Mouse (Mus musculus): ENCODE data around the gene Eif4g3.

The Eif4g3 gene

DNA sequence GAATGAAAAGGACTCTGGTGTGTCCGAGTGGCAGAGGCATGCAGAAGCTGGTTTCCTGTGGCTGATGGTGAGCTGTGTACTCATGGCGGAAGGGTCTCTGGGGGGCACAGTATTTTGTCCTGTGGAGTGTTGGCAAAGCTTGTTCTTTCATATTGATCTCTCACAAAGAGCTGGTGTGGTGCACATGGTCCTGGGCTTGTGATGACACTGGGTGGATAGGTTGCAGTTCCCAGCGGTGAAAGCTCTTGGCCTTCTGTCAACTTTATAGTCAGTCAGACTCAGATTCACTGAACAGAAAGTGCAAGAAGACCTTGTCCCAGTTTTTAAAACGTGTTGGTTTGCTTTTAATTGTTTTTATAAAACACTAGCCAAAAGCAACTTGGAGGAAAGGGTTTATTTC lies 68.3 kb downstream of the Eif4g3 start:
- DNase-seq (ENCODE audit: low read depth, low spot score), result no peak

DNA sequence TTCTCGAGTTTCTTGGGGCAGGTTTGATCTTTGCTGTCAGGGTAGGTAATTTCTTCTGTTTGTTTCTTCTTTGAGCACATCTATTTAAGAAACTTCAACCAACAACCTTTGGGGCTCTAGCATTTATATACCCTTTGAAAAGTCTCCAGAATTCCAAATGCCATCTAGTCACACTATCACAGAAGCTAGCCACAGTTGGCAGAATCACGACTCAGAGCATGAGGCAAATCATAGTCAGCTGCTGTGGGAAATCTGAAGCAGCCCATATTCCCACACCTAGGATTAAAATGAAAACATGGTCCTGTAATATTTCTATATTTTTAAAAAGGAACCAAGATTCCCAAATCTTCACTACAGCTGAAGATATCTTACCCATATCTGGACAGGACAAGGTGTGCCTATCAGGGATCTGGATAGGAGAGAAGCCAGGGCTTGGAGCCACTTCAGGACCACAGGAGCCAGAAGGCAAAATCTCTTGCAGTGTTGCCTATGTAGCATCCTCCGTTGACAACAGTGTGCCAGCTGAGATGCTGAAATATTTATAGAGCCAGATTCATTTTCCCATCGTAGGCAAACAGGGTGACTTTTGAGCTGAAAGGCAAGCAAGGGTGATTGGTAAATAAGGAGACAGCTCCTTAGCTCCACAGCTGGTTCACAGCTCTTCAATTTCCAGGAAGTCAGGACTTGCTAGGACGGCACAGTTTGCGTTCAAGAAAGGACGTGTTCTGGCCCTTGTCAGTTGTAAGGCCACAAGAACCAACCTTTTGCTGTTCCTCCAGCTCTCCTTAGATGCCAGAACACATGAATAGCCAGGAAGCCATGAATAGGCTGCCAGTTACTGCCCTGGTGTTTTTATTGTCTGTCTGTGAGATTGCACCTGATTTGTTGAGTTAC lies 70.8 kb downstream of the Eif4g3 start:
- DNase-seq (ENCODE audit: low read depth, low spot score), result no peak

DNA sequence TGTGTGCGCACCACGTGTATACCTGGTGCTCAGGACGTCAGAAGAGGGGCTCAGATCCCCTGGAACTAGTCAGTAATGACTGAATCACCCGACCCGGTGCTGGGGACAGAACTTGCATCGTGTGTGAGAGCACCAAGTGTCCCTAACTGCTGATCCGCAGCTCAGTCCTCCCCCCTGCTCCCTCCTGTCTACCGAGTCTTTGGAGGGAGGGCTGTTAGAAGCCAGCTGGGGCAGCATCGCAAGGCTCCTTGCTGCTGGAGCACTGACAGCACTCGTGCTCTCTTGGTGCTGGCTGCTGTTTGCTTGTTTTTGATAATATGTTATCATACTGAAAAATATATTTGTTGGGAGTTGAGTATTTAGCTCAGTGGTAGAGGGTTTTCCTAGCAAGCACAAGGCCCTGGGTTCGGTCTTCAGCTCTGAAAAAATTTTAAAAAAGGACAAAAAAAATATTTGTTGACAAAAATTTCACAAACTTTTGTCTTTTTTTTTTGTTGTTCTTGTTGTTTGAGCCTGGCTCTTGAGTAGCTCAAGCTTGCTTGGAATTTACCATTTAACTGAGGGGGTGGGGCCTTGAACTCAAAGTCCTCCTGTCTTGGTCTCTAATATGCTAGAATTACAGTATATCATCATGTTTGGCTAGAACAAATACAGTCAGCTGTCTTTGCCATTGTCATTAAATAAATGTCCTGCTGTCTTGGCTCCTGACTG lies 72.2 kb downstream of the Eif4g3 start:
- no peak for DNase-seq (ENCODE audit: low read depth, low spot score)

- DNase-seq (ENCODE audit: low read depth, low spot score), result no peak
Measured at GRCm38 (mm10) chr4:138065593-138066169, 72.9 kb downstream of the Eif4g3 start.

DNA sequence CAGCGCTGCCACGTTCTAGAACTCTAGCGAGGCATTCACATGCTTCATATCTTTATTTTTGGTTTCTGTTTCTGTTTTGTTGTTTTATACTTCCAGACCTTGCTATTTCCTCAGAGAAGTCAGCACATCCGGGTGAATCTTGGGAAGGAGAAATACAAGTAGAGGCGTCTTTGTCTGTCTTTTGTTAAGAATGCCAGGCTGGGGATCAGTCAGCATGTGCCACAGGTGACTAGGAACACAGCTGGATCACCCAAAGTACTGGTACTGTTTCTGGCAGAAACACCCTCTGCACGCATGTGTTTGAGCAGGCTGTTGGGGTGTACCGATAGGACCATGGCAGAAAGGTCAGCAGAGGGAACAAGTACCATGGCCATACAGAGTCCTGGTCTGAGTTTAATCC lies 73.6 kb downstream of the Eif4g3 start:
- no peak for DNase-seq (ENCODE audit: low read depth, low spot score)

DNA sequence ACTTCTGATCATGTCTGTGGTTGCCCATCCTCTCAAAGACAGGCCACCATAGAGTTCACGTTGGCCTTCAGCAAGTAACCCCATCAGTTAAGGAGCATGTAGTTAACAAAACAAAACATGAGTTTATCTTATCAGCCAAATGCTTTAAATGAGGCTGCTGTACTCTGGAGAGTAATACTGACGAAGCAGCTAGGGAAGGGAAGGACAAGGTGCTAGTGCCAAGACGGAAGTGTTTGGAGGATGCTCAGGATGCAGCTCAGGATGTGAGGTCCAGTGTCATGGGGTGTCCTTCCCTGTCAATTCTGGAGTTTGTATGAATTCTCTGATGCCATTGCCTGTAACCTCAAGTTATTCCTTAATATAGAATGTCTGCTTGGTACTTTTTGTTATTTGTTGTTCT lies 75.0 kb downstream of the Eif4g3 start:
- no peak for DNase-seq (ENCODE audit: low read depth, low spot score)

DNA sequence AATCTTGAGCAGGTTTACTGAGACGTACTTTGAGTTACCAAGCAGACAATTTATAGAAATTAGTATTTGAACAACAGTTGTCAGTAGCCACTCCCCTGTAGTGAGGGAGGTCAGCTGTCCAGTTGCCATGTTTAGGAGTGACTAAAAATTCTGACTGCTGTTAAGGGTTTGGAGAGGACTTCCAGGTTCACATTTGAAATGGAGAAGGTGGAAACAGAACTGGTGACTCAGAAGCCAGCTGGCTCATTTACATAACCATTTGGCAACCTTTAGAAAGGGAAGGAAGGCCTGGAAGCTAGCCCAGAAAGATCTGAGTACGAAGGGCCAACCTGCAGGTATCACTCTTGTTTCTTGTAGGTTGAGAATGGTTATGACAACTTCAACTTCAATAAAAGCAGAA lies 75.8 kb downstream of the Eif4g3 start:
- DNase-seq (ENCODE audit: low read depth, low spot score), result no peak

DNA sequence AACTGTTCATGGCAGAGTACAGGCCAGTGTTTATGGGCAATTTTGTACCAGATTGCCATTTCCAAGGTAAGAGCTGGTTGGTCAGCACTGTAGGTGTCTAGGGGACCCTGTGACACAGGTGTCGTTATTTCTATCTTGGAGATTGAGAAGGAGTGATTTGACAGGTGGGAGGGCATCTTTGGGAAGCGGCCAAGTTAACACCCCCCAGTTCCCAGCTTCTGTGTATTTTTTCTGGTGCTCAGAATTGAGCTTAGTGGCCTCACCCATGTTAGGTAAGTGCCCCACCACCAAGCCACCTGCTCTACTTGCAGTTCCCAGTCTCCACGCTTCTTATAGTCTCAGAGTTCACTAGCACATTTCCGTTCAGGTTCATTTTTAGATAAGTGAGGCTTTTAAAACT lies 76.5 kb downstream of the Eif4g3 start:
- no peak for DNase-seq (ENCODE audit: low read depth, low spot score)

DNA sequence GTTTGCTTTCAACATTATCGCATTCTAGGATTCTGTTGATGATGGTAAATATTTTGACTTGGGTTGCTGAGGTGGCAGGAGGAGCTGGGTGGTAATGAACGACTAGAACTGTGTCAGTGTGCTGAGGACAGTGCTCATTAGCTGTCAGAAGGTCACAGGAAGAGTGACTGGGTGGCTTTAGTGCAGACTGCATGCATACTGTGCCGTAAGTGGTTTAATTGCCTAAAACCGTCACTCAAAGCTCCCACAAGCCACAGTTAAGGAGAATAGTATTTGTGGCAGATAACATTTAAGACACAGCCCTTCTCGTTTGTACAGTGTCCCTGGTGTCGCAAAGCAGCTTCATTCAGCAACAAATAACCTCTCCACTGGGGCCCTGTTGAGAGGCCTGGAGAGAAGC lies 78.7 kb downstream of the Eif4g3 start:
- no peak for DNase-seq (ENCODE audit: low read depth, low spot score)

GRCm38 (mm10) chr4:138073086-138073485 lies 80.3 kb downstream of the Eif4g3 start:
- no peak for DNase-seq (ENCODE audit: low read depth, low spot score)

GRCm38 (mm10) chr4:138073531-138073930 lies 80.7 kb downstream of the Eif4g3 start:
- no peak for DNase-seq (ENCODE audit: low read depth, low spot score)

- DNase-seq (ENCODE audit: low read depth, low spot score), result no peak
Measured at GRCm38 (mm10) chr4:138074896-138075584, 82.2 kb downstream of the Eif4g3 start.

DNA sequence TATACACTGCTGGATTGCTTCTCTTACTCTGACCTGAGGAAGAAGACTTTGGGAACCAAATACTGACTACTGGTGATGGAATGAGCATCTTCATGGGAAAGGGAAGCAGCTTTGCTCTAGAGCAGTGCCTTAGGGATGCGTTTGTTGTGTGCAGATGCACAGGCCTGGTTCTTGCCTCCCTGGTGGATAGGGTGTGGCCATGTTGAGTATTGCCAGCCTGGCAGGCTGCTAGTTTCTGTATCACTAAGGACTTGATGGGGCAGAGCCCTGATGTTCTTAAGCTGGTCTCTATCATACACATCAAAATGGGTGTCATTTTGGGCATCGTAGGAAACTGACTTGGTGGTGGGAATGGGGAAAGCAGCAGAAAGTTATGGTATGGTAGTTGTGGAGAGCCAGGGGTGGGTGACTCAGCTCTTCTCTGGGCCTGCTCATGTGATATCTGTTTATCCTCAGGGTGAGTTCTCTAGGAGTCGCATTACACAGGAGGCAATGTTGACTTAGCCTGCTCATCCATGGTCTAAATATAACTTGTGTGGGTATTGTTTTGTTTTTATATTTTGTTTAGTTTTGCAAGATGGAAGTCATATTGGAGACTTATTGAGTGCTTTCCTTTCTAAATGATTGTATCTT lies 85.0 kb downstream of the Eif4g3 start:
- DNase-seq (ENCODE audit: low read depth, low spot score), result no peak

DNA sequence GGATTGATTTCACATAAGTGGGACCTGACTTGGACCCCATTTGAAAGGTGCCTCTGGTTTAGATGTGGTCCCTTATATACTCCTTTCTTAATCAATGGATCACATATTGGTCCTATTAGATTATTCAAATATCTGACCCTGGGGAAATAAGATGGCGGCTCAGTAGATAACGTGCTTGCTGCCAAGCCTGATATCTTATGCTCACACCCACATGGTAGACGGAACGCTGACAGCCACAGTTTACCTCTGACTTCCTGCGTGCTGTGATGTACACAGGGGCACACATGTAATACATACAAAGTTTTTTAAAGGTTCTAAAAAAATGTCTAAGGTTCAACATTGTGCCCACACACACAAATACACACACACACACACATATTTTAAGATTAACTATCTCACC lies 86.4 kb downstream of the Eif4g3 start:
- DNase-seq (ENCODE audit: low read depth, low spot score), result no peak

DNA sequence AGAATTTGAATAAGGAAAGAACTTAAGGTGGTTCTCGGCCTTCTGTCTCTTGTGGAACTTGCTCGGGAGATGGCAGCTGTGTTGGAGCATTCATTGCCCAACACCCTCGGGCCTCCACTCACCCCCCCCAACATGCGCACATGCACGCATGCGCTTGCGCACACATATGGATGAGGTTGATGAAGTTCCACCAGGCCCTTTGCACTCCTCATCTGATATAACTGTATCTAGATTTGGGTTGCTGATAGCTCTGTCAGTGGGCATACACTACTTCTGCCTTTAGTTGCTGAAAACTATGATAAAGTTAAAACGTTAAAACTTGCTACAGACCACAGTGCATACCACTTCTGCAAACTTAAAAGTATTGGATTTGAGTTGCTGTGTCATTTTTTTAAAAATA lies 89.6 kb downstream of the Eif4g3 start:
- no peak for DNase-seq (ENCODE audit: low read depth, low spot score)

- no peak for DNase-seq (ENCODE audit: low read depth, low spot score)
Measured at GRCm38 (mm10) chr4:138084103-138084502, 91.3 kb downstream of the Eif4g3 start.

- no peak for DNase-seq (ENCODE audit: low read depth, low spot score)
Measured at GRCm38 (mm10) chr4:138084851-138085573, 92.2 kb downstream of the Eif4g3 start.

DNA sequence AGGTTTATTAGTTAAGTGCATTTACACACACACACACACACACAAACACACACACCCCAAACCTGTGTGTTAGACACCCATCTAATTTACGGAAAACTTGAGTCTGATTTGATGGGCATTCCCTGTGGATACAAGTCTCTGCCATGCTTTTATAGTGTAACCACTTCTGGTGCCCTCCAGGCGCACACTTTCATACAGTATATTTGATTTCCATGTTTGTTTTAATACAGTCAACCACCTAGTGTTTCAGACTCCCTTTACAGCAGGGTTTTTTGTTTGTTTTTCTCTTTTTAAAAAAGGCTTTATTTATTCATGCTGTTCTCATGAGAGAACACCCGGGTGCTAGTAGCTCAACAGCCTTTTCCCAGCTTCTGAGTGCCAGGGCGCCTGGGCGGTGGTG lies 94.1 kb downstream of the Eif4g3 start:
- DNase-seq (ENCODE audit: low read depth, low spot score), result no peak

DNA sequence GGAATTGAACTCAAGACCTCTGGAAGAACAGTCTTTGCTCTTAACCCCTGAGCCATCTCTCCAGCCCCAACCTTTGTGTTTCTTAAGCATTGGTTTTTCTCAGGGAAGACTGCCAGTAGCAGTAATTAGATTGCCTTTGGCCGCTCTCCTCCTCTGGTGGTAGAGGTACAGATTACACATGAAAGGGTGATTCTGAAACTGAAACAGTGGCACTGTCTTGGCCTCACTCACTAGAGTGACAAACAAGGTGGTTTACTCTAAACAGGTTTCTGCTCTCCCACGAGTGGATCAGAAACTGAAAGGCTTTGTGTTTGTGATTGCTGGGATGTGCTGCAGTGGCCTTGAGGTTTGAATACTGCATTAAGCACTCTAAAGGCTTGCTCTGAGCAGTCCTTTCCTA lies 96.7 kb downstream of the Eif4g3 start:
- peak; percentile 57 for DNase-seq (ENCODE audit: low read depth, low spot score)

DNA sequence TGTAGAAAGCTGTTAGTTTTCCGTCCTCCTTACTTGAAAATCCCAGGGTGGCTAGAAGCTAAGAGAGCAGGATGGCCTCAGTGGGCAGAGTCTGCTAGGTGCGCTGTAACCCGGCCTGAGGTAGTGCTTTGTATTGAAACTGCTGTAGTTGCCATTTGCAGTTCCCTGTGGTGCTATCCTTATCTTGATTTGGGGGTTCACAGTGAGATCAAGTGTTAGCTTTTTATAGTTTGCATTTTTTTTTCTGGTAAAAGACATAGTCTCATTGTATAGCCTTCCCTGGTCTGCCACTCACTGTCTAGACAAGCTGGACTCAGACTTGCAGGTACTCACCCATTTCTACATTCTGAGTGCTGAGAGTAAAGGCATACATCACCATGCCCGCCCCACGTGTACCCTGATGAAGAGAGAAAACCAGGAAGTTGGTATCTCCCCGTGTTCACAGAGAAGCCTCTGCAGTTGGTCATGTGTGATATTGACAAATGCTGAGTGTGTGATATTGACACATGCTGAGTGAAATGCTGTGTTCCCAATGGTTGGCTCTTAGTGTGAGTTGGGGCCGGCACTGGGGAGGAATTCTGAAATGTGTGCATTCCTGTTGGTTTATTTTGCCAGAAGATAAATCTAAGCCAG lies 98.9 kb downstream of the Eif4g3 start:
- no peak for DNase-seq (ENCODE audit: low read depth, low spot score)
